Mouse (Mus musculus): ENCODE data around the gene Dnajc5. TPM values are rescaled to one million over a fixed set of nuclear protein-coding genes. Genes with fewer than 3 reads are reported as not detected.

Dnajc5 gene
- polyA plus RNA-seq, 1 experiment from 2014 or later = 110 TPM

- TF ChIP-seq CTCF (IDR thresholded peaks at IDR 0.05) = no peak
- H3K27me3 ChIP-seq = no peaks in the 10 kb centered on the region
- no peak for ATAC-seq
- DNase-seq (ENCODE audit: low read depth, low spot score) = no peak
- ChIA-PET POLR2A (interaction anchor here (1.2 to 2.0 kb wide), 3 partner anchors 9 to 56 kb away, joined by 3 to 9 read pairs (median 4); no protein-coding TSS in a partner anchor), CTCF (interaction anchor here (0.9 to 6.9 kb wide), 4 partner anchors 10 to 167 kb away, joined by 3 to 69 read pairs (median 9); no protein-coding TSS in a partner anchor)
- in situ Hi-C loops (cut with MboI; ENCODE audit: low pct_unique_long_range_greater_than_20kb) = loop anchor here (5.0 to 25.0 kb wide), 2 partner anchors 186 to 1366 kb away; no protein-coding TSS in a partner anchor
Measured at GRCm38 (mm10) chr2:181577981-181578581, 57.8 kb downstream of the Dnajc5 start.

- in situ Hi-C loops (cut with MboI; ENCODE audit: low pct_unique_long_range_greater_than_20kb) = loop anchor here (5.0 to 25.0 kb wide), 2 partner anchors 187 to 1367 kb away; no protein-coding TSS in a partner anchor
- H3K27me3 ChIP-seq = no peaks in the 10 kb centered on the region
- POLR2A ChIA-PET = interaction anchor here (1.1 to 2.0 kb wide), 3 partner anchors 10 to 58 kb away, joined by 3 to 9 read pairs (median 3); no protein-coding TSS in a partner anchor
- TF ChIP-seq CTCF (IDR thresholded peaks at IDR 0.05) = no peak
- ATAC-seq (no peak), DNase-seq (ENCODE audit: low read depth, low spot score) (no peak)
- CTCF ChIA-PET = interaction anchor here (0.7 to 6.9 kb wide), 6 partner anchors 11 to 186 kb away, joined by 3 to 69 read pairs (median 7); partner anchors contain the start of gene Tpd52l2
Measured at GRCm38 (mm10) chr2:181578790-181579618, 58.7 kb downstream of the Dnajc5 start.

GRCm38 (mm10) chr2:181579681-181580080 is 59.4 kb downstream of the Dnajc5 start:
- TF ChIP-seq CTCF (IDR thresholded peaks at IDR 0.05) = no peak

GRCm38 (mm10) chr2:181580131-181580772 is 60.0 kb downstream of the Dnajc5 start:
- POLR2A ChIA-PET = interaction anchor here (0.6 to 1.6 kb wide), 5 partner anchors 10 to 185 kb away, joined by 3 to 4 read pairs (median 4); no protein-coding TSS in a partner anchor
- DNase-seq (ENCODE audit: low read depth, low spot score) (no peak), ATAC-seq (no peak)
- CTCF ChIA-PET = interaction anchor here (0.8 to 6.9 kb wide), 8 partner anchors 12 to 188 kb away, joined by 3 to 69 read pairs (median 5); partner anchors contain the start of gene Tpd52l2
- no peak for TF ChIP-seq CTCF (IDR thresholded peaks at IDR 0.05)
- in situ Hi-C loops (cut with MboI; ENCODE audit: low pct_unique_long_range_greater_than_20kb) = loop anchor here (25.0 kb wide), 1 partner anchor 1368 kb away; no protein-coding TSS in a partner anchor
- no peaks in the 10 kb centered on the region for H3K27me3 ChIP-seq

More at GRCm38 (mm10) chr2:181579681-181580080, 59.4 kb downstream of the Dnajc5 start:
- no peak for ATAC-seq
- ChIA-PET CTCF (interaction anchor here (0.7 to 6.9 kb wide), 6 partner anchors 11 to 187 kb away, joined by 3 to 69 read pairs (median 7); partner anchors contain the start of gene Tpd52l2), POLR2A (interaction anchor here (0.8 to 2.0 kb wide), 4 partner anchors 11 to 59 kb away, joined by 3 to 9 read pairs (median 4); no protein-coding TSS in a partner anchor)
- in situ Hi-C loops (cut with MboI; ENCODE audit: low pct_unique_long_range_greater_than_20kb) = loop anchor here (5.0 to 25.0 kb wide), 2 partner anchors 187 to 1367 kb away; no protein-coding TSS in a partner anchor
- no peaks in the 10 kb centered on the region for H3K27me3 ChIP-seq
- DNase-seq (ENCODE audit: low read depth, low spot score) = no peak

- ChIA-PET CTCF (interaction anchor here (0.7 to 6.9 kb wide), 8 partner anchors 10 to 189 kb away, joined by 3 to 69 read pairs (median 4); partner anchors contain the start of gene Tpd52l2), POLR2A (interaction anchor here (0.6 to 1.9 kb wide), 7 partner anchors 10 to 186 kb away, joined by 3 to 6 read pairs (median 4); no protein-coding TSS in a partner anchor)
- DNase-seq (ENCODE audit: low read depth, low spot score) (peak; percentile 75), ATAC-seq (peak; percentile 75)
- no peaks in the 10 kb centered on the region for H3K27me3 ChIP-seq
- in situ Hi-C loops (cut with MboI; ENCODE audit: low pct_unique_long_range_greater_than_20kb) = loop anchor here (25.0 kb wide), 1 partner anchor 1369 kb away; no protein-coding TSS in a partner anchor
- no peak for TF ChIP-seq CTCF (IDR thresholded peaks at IDR 0.05)
Measured at GRCm38 (mm10) chr2:181581016-181581401, 60.7 kb downstream of the Dnajc5 start.

GRCm38 (mm10) chr2:181581402-181582120 is 61.3 kb downstream of the Dnajc5 start:
- no peak for TF ChIP-seq CTCF (IDR thresholded peaks at IDR 0.05)
- no peak for DNase-seq (ENCODE audit: low read depth, low spot score)
- ChIA-PET CTCF (interaction anchor here (0.7 to 6.9 kb wide), 9 partner anchors 9 to 189 kb away, joined by 3 to 69 read pairs (median 3); partner anchors contain the start of gene Tpd52l2), POLR2A (interaction anchor here (0.6 to 1.9 kb wide), 7 partner anchors 10 to 187 kb away, joined by 3 to 6 read pairs (median 4); partner anchors contain the start of gene Prpf6)
- H3K27me3 ChIP-seq = no peaks in the 10 kb centered on the region
- ATAC-seq = peak; percentile 71
- in situ Hi-C loops (cut with MboI; ENCODE audit: low pct_unique_long_range_greater_than_20kb) = loop anchor here (25.0 kb wide), 1 partner anchor 1369 kb away; no protein-coding TSS in a partner anchor

GRCm38 (mm10) chr2:181582358-181582757 is 62.1 kb downstream of the Dnajc5 start:
- CTCF ChIA-PET = interaction anchor here (0.8 to 6.9 kb wide), 4 partner anchors 9 to 64 kb away, joined by 3 to 69 read pairs (median 12); no protein-coding TSS in a partner anchor

GRCm38 (mm10) chr2:181582939-181583338 is 62.7 kb downstream of the Dnajc5 start:
- TF ChIP-seq CTCF (IDR thresholded peaks at IDR 0.05) = no peak
- no peaks in the 10 kb centered on the region for H3K27me3 ChIP-seq
- CTCF ChIA-PET = interaction anchor here (2.7 to 6.9 kb wide), 2 partner anchors 12 to 14 kb away, joined by 7 to 69 read pairs; no protein-coding TSS in a partner anchor
- ATAC-seq (no peak), DNase-seq (ENCODE audit: low read depth, low spot score) (no peak)
- POLR2A ChIA-PET = interaction anchor here (0.5 to 1.9 kb wide), 4 partner anchors 9 to 97 kb away, joined by 3 to 6 read pairs (median 4); partner anchors contain the start of genes Prpf6 and Tcea2
- in situ Hi-C loops (cut with MboI; ENCODE audit: low pct_unique_long_range_greater_than_20kb) = loop anchor here (25.0 kb wide), 1 partner anchor 1371 kb away; no protein-coding TSS in a partner anchor

More at GRCm38 (mm10) chr2:181582358-181582757, 62.1 kb downstream of the Dnajc5 start:
- TF ChIP-seq CTCF (IDR thresholded peaks at IDR 0.05) = no peak
- in situ Hi-C loops (cut with MboI; ENCODE audit: low pct_unique_long_range_greater_than_20kb) = loop anchor here (25.0 kb wide), 1 partner anchor 1370 kb away; no protein-coding TSS in a partner anchor
- DNase-seq (ENCODE audit: low read depth, low spot score) (no peak), ATAC-seq (no peak)
- H3K27me3 ChIP-seq = no peaks in the 10 kb centered on the region
- POLR2A ChIA-PET = interaction anchor here (0.7 to 1.9 kb wide), 3 partner anchors 10 to 40 kb away, joined by 3 to 6 read pairs (median 3); partner anchors contain the start of gene Prpf6

Measured in Patski (cell line).